Mouse (Mus musculus) CH12.LX (cell line): Measurements from ENCODE around the gene Glra3. TPM values are rescaled to one million over a fixed set of nuclear protein-coding genes. Genes with fewer than 3 reads are reported as not detected.

Experiments
- DNase-seq: peaks from one replicate; pipeline ENCODE4 v3.0.0-alpha.2; 2013; ENCODE audit errors: extremely low read depth
- H3K27ac ChIP-seq: 2 replicates; pipeline ENCODE4 v1.5.1; 2012; ENCODE audit warnings: low read depth, mild to moderate bottlenecking, control low read depth, moderate library complexity; ENCODE audit not compliant: insufficient read depth
- H3K27me3 ChIP-seq: replicated peaks from 2 replicates; pipeline ENCODE3; 2012; ENCODE audit warnings: inconsistent platforms
- H3K36me3 ChIP-seq, 2 experiments: replicated peaks in 1 of 2; 2 replicates each; pipeline versions ENCODE3 to v1.6.1; 2012; ENCODE audit warnings: inconsistent platforms in 1 of 2, low read length in 1 of 2, mild to moderate bottlenecking in 1 of 2, mixed read lengths in 1 of 2, moderate library complexity in 1 of 2; ENCODE audit not compliant: control insufficient read depth in 1 of 2, insufficient read depth in 1 of 2
- H3K4me1 ChIP-seq, 2 experiments: 2 replicates each; pipeline ENCODE4 v1.6.1; 2012; ENCODE audit warnings: inconsistent platforms in 1 of 2, moderate library complexity in 1 of 2; ENCODE audit not compliant: insufficient read depth in 2 of 2, control insufficient read depth in 1 of 2
- H3K4me2 ChIP-seq: 2 replicates; pipeline ENCODE4 v1.6.1; 2012; ENCODE audit warnings: low read depth, mild to moderate bottlenecking, control low read depth; ENCODE audit not compliant: poor library complexity, insufficient read depth, severe bottlenecking
- H3K4me3 ChIP-seq, 3 experiments: fragments of 150-350 bp in 1 of 3; sonication (generic) in 1 of 3; replicated peaks in 1 of 3; 2 replicates each; pipeline versions ENCODE3 to v1.5.1; 2011 to 2012; ENCODE audit warnings: low read depth in 2 of 3, low read length in 2 of 3, mild to moderate bottlenecking in 2 of 3, moderate library complexity in 2 of 3, control low read depth in 1 of 3, improper control_type of control experiment in 1 of 3, inconsistent platforms in 1 of 3, mixed read lengths in 1 of 3; ENCODE audit not compliant: poor library complexity in 1 of 3
- H3K79me2 ChIP-seq: replicated peaks from 2 replicates; pipeline ENCODE4 v1.6.1; 2012; ENCODE audit warnings: mild to moderate bottlenecking, moderate library complexity; ENCODE audit not compliant: control insufficient read depth, poor library complexity, insufficient read depth, severe bottlenecking; ENCODE audit errors: extremely low read depth
- H3K9ac ChIP-seq: 2 replicates; pipeline ENCODE4 v1.6.1; 2012; ENCODE audit warnings: low read depth, mild to moderate bottlenecking, control low read depth, moderate library complexity; ENCODE audit not compliant: insufficient read depth
- H3K9me3 ChIP-seq: replicated peaks from 2 replicates; pipeline ENCODE3; 2012; ENCODE audit warnings: low read length, inconsistent platforms, mixed read lengths
- CHD2 ChIP-seq: IDR thresholded peaks from 2 replicates; pipeline ENCODE4 v1.6.1; 2011; ENCODE audit warnings: low read length, improper control_type of control experiment
- CTCF ChIP-seq, 2 experiments: IDR thresholded peaks in 1 of 2; conservative IDR thresholded peaks in 1 of 2; 2 replicates each; pipeline ENCODE4 v1.5.1; 2011 to 2012; ENCODE audit warnings: low read depth in 2 of 2, low read length in 2 of 2, improper control_type of control experiment in 1 of 2, inconsistent platforms in 1 of 2, mild to moderate bottlenecking in 1 of 2, moderate library complexity in 1 of 2
- GABPA ChIP-seq: IDR thresholded peaks from 2 replicates; pipeline ENCODE4 v1.6.1; 2012; ENCODE audit warnings: low read depth, low read length, improper control_type of control experiment, inconsistent platforms; ENCODE audit not compliant: insufficient replicate concordance
- HCFC1 ChIP-seq: IDR thresholded peaks from 2 replicates; pipeline ENCODE4 v1.6.1; 2012; ENCODE audit warnings: low read depth, mild to moderate bottlenecking, inconsistent platforms, low read length, improper control_type of control experiment
- MYC ChIP-seq: IDR thresholded peaks from 2 replicates; pipeline ENCODE4 v1.6.1; 2011; ENCODE audit warnings: low read depth, mild to moderate bottlenecking, improper control_type of control experiment, low read length
- NRF1 ChIP-seq: IDR thresholded peaks from 2 replicates; pipeline ENCODE4 v1.6.1; 2014; ENCODE audit warnings: low read depth, mild to moderate bottlenecking, inconsistent platforms, low read length, improper control_type of control experiment, moderate library complexity
- RAD21 ChIP-seq: IDR thresholded peaks from 2 replicates; pipeline ENCODE4 v1.6.1; 2011; ENCODE audit warnings: low read depth, mild to moderate bottlenecking, low read length, improper control_type of control experiment, moderate library complexity
- SIN3A ChIP-seq: IDR thresholded peaks from 2 replicates; pipeline ENCODE4 v1.6.1; 2012; ENCODE audit warnings: low read length, improper control_type of control experiment, inconsistent platforms
- TCF12 ChIP-seq: IDR thresholded peaks from 2 replicates; pipeline ENCODE4 v1.6.1; 2014; ENCODE audit warnings: low read depth, mild to moderate bottlenecking, inconsistent platforms, low read length, improper control_type of control experiment
- USF1 ChIP-seq: IDR thresholded peaks from 2 replicates; pipeline ENCODE4 v1.6.1; 2014; ENCODE audit warnings: low read depth, mild to moderate bottlenecking, inconsistent platforms, low read length, improper control_type of control experiment
- ZC3H11A ChIP-seq: IDR thresholded peaks from 2 replicates; pipeline ENCODE4 v1.6.1; 2012; ENCODE audit warnings: low read depth, mild to moderate bottlenecking, inconsistent platforms, low read length, improper control_type of control experiment
- dilution Hi-C: fragments of 300-500 bp; cut with MboI; formaldehyde crosslinking; loops from 2 replicates; pipeline ENCODE4 v1.14.3; 2020; ENCODE audit warnings: low sequenced_read_pairs; ENCODE audit not compliant: extremely low pct_unique_long_range_greater_than_20kb, extremely low pct_ligation_motif_present
- in situ Hi-C: fragments of 300-500 bp; cut with MboI; formaldehyde crosslinking; loops from 3 replicates; pipeline ENCODE4 v1.14.3; 2019; ENCODE audit warnings: low sequenced_read_pairs, low pct_ligation_motif_present, low pct_unique_long_range_greater_than_20kb, mixed read lengths
- polyA plus RNA-seq: library from polyadenylated mRNA; unstranded; fragments of >175 nt; gene quantifications from 2 replicates; pipeline ENCODE4 v1.2.1, GENCODE M21; 2012; ENCODE audit warnings: low read depth; ENCODE audit not compliant: insufficient read length
- total RNA-seq, 2 experiments: library from RNA; depleted of rRNA; stranded (reverse); fragments of 300-350 nt in 1 of 2; fragments of >200 nt in 1 of 2; gene quantifications; 2 replicates each; pipeline ENCODE4 v1.2.3; 2012 to 2014

Glra3 gene
- total and polyA plus RNA-seq, 3 experiments = not detected

GRCm38 (mm10) chr8:56150697-56151096, 210.4 kb downstream of the Glra3 start:
- no peak for DNase-seq
- no peaks in the 10 kb centered on the region for H3K79me2 ChIP-seq
- TF ChIP-seq RAD21 (no peak), SIN3A (no peak), MYC (no peak), GABPA (no peak), NRF1 (no peak), USF1 (no peak), ZC3H11A (no peak), TCF12 (no peak)
- no peak overlapping the region for H3K4me3 ChIP-seq
- no peak overlapping the region for H3K4me2 ChIP-seq
- H3K4me1 ChIP-seq = no peaks in the 10 kb centered on the region
- H3K36me3 ChIP-seq = no peaks in the 10 kb centered on the region
- no peaks in the 10 kb centered on the region for H3K27me3 ChIP-seq
- in situ Hi-C loops = no loop called here
- H3K9me3 ChIP-seq = peaks cover 16% of the 10 kb centered on the region
- H3K9ac ChIP-seq = no peak overlapping the region
- dilution Hi-C loops = no loop called here
- no peak overlapping the region for H3K27ac ChIP-seq

GRCm38 (mm10) chr8:56151574-56151973, 211.3 kb downstream of the Glra3 start:
- Histone ChIP-seq H3K4me3 (no peak overlapping the region), H3K9me3 (peaks cover 11% of the 10 kb centered on the region), H3K27ac (no peak overlapping the region), H3K9ac (no peak overlapping the region), H3K79me2 (no peaks in the 10 kb centered on the region), H3K4me1 (no peaks in the 10 kb centered on the region), H3K27me3 (no peaks in the 10 kb centered on the region), H3K4me2 (no peak overlapping the region), H3K36me3 (no peaks in the 10 kb centered on the region)
- no peak for TF ChIP-seq CHD2
- DNase-seq = no peak
- in situ Hi-C loops (no loop called here), dilution Hi-C loops (no loop called here)

- dilution Hi-C loops (no loop called here), in situ Hi-C loops (no loop called here)
- no peak for TF ChIP-seq HCFC1
- no peak for TF ChIP-seq CTCF (conservative IDR thresholded peaks at IDR 0.05 in 1 of 2, IDR thresholded peaks at IDR 0.05 in 1 of 2; ENCODE audit: low read depth in 2 of 2, low read length in 2 of 2)
These were observed 218.7 kb downstream of the Glra3 start for GRCm38 (mm10) chr8:56158966-56159365.

More at GRCm38 (mm10) chr8:56158966-56159365, 218.7 kb downstream of the Glra3 start:
- Histone ChIP-seq H3K4me3 (no peak overlapping the region), H3K36me3 (no peaks in the 10 kb centered on the region), H3K4me1 (no peaks in the 10 kb centered on the region), H3K27ac (no peak overlapping the region), H3K79me2 (no peaks in the 10 kb centered on the region), H3K9me3 (peaks cover 25% of the 10 kb centered on the region), H3K9ac (no peak overlapping the region), H3K27me3 (no peaks in the 10 kb centered on the region), H3K4me2 (no peak overlapping the region)
- DNase-seq = no peak

Other genes with a start within 250 kb of the Glra3 start
- not detected in 2 replicates for gene Adam29, start 33.5 kb upstream of the Glra3 start, total RNA-seq (2012; rRNA removed)
- not detected in 2 replicates for gene Adam29, start 33.5 kb upstream of the Glra3 start, total RNA-seq (2014; rRNA removed)
- gene Adam29, start 33.5 kb upstream of the Glra3 start, polyA plus RNA-seq = not detected in 2 replicates